Mouse (Mus musculus): ENCODE data around the gene Iqcc.

Iqcc gene

DNA sequence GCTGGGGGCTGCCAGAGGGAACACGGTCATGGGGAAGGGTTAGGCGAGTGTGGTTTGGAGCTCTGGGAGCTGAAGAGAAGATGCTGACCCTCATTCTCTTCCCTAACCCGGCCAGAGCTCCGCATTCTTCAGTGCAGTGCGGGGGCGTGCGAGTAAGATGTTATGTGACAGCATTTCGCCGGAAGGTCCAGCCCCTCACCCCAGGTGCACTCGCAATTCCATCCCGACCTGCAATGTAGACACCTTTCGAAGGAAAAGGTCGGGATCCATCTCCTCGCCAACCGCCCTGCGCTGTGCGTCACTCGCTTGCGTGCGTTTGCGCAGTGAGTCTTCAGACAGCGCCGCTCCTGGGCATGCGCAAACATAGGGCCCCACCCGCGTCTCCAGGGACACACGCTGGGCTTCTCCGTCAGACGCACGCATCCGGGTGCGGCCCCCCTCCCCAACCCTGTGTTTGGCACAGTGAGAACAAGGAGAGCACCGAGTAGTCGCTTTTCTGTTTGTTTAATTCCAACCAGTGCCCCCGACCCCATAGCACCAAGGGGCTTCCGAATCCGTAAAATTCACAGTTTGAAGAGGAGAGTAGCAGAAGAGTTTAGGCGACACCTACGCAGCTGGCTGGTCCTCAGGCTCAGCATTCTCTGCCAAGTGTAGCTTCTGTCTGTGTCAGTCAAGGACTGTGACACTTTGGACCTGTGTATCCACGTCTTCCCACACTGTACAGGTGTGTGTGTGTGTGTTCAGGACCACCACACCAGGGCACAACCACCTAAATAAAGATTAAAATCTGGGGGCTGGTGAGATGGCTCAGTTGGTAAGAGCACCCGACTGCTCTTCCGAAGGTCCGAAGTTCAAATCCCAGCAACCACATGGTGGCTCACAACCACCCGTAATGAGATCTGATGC is at the start of gene Iqcc:
Gene Iqcc (minus strand): TSS at position 314 of the 906 bp plus-strand sequence.
- in situ Hi-C loops (cut with MboI) = no loop called here

GRCm38 (mm10) chr4:129662255-129662813 is 43.4 kb upstream of the Iqcc start:
- in situ Hi-C loops (cut with MboI) = no loop called here

DNA sequence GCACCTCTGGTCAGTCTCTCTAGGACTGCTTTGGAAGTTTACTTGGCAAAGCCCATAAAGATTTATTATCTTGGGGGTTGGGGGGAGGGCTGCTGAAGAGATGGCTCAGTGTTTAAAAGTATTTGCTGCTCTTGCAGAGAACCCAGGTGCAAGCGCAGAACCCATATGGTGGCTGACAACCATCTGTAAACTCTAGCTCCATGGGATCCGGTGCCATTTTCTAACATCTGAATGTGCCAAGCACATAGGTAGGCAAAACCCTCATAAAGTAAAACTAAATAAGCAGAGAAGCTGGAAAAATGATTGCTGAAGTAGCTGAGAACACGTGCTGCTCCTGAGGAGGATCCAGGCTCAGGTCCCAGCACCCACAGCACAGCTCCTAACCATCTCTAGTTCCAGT is 42.7 kb upstream of the Iqcc start:
- in situ Hi-C loops (cut with MboI) = no loop called here

DNA sequence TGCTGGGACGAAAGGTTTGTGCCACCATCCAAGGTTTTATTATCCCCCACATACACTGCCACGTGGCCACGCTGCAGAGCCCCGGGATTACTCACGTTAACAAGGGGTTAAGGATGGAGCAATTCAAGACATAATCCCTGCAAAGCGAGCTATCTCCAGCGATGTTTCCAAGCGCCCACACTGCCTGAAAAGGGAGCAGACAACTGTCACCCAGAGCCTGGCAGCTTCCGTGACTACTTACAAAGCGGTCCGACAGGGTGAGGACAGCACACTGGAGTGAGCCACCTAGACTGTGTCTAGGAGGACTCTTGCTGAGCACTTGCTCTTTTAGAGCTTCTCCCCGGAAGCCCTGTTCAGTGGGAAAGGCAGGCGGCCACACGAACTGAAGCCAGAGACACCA is 35.9 kb upstream of the Iqcc start:
- in situ Hi-C loops (cut with MboI) = no loop called here

DNA sequence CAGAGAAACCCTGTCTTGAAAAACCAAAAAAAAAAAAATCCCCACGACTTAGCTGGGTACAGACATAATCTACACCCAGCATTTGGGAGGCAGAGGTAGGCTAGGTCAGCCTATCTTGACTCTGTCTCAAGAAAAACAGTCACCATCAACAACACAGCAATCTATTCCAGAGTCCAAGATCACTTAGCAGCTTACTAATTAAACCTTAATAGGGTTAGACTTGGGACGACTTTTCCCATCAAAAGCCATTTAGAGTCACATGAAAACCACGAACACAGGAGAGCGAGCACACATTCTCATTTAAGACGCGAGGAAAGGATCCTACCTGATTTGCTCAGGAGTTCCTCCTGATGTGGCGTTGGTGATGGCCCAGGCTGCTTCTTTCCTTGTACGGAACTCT is 31.5 kb upstream of the Iqcc start:
- in situ Hi-C loops (cut with MboI) = no loop called here

DNA sequence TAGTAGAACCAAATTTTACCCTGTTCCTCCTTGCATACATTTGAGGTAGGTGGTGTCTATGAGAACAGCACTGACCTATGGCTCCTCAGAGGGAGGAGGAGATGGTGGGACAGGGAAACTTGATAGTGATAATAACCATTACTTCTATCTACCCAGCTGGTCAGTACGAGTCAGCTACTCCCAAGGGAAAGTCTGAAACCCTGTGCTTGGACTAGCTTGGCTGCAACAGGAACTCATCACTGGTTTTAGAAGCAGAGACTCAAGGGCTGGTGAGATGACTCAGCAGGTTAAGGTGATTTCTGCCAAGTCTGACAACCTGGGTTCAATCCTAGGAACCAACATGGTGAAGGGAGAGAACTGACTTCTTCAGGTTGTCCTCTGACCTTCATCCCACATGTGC is 29.8 kb upstream of the Iqcc start:
- in situ Hi-C loops (cut with MboI) = no loop called here

DNA sequence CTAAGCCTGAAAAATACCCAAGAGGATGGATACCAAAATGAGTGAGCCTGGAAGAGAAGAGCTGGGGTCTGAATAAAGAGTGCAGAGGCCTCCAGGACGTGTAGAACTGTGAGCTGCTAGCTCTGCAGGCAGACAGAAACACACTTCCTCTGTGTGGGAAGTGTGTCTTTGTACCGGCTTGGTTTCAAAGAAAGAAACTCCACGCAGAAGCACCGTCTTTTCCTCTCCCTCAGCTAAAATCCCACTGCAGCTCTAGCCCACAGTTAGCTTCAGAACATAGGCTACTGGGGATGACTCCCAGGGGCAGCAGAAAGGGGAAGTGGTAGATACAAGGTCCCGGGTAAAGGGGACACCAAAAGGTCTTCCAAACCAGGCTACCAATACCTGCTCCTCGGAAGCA is 26.3 kb upstream of the Iqcc start:
- in situ Hi-C loops (cut with MboI) = no loop called here

GRCm38 (mm10) chr4:129641756-129642155 is 22.9 kb upstream of the Iqcc start:
- in situ Hi-C loops (cut with MboI) = no loop called here

- in situ Hi-C loops (cut with MboI) = no loop called here
These were observed 22.0 kb upstream of the Iqcc start, which contains the start of gene Txlna for GRCm38 (mm10) chr4:129640638-129641467. Txlna (minus strand) TSS chr4:129641065.

DNA sequence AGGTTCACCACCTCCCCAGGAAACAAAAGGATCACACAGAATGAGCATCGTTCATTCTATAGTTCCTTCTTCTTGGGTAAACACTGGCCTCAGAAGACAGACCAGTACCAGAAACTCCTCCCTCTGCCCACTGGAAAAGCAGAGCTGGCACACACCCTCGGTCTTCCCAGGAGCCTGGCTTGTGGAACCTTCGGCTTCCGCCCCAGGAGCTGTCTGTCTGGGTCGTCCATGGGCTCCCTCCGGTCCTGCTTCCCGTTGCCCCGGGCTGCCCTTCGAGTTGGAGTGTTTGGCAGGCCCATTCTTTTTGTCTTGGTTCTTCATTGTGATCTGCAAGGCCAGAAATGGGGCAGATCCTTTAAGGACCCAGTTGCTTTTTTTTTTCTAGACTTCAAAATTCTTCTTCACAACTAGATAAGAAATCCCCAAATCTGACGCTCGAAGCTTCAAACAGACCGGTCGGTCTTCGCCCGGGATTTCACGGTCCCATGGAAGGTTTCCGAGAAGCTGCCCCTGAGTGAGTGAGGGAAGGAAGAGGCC is 21.3 kb upstream of the Iqcc start:
- in situ Hi-C loops (cut with MboI) = no loop called here

- in situ Hi-C loops (cut with MboI) = no loop called here
These were observed 20.3 kb upstream of the Iqcc start for GRCm38 (mm10) chr4:129639221-129639620.

- in situ Hi-C loops (cut with MboI) = no loop called here
These were observed 15.0 kb upstream of the Iqcc start for GRCm38 (mm10) chr4:129633852-129634251.

DNA sequence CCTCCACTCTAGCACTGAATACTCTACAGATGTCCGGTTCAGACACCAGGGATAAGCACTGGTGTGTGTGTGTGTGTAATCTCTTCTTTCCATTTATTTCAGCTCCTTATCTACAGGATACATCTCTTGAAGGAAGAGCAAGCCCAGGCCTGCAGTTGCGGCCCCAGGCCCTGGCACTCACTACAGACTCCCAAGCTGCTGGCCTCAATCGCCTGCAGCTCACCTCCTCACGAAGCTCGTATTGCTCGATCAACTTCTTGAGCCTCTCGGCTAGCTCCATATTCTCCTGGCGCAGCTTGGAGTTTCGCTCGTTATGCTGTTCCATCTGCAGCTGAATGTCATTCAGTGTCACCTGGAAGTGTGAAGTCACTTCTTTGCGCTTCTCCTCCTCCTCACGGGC is 13.0 kb upstream of the Iqcc start:
- in situ Hi-C loops (cut with MboI) = no loop called here

DNA sequence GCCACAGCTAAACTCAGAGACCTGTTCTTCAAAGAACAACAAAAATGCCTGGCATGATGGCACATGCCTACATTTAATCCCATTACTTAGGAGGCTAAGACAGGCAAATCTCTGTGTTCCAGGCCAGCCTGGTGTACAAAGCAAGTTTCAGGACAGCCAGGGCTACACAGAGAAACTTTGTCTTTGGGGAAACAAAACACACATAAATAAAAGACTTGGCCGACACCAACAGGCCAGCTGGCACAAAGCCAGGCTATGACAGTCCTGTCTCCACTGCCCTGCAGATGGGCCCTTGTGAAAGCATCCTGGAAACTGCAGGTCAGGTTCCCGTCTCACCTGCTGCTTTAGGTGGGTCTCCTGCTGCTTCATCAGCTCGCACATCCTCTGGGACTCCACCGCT is 12.0 kb upstream of the Iqcc start:
- in situ Hi-C loops (cut with MboI) = no loop called here

DNA sequence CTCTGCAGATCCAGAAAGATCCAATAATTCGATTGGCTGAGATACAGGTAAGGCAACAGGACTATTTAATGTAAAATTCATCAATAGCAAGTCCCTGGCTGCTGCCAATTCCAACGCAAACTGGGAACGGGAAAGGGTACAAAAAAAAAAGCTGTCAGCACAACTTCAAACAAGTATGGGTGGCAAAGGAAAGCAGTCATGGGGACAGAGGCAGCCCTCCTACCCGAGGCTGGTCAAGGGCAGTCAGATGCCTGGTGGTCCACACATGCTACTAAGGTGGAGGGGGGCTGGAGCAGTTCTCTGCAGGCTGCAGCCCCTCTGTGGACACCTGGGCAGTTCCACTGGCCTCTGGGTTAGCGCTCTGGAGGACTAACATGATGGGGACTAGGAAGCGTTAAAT is 7.1 kb upstream of the Iqcc start:
- in situ Hi-C loops (cut with MboI) = no loop called here

GRCm38 (mm10) chr4:129625496-129625895 is 6.6 kb upstream of the Iqcc start:
- in situ Hi-C loops (cut with MboI) = no loop called here

DNA sequence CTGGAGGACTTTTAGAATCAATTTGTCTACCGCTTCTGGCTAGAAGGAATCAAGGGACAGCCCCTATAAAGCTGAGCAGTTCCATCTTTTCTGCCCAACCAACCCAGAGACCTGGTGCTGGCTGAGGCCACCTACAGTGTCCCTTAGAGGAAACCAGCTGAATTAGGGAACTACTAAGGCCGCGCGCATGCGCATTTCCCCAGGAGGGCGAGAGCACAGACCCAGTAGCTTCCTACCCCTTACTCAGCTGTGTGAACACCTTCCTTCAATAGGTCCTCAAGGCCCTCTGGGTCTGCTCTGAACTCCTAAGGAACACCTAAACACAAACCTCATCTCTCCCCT is 6.1 kb upstream of the Iqcc start:
- in situ Hi-C loops (cut with MboI) = no loop called here

DNA sequence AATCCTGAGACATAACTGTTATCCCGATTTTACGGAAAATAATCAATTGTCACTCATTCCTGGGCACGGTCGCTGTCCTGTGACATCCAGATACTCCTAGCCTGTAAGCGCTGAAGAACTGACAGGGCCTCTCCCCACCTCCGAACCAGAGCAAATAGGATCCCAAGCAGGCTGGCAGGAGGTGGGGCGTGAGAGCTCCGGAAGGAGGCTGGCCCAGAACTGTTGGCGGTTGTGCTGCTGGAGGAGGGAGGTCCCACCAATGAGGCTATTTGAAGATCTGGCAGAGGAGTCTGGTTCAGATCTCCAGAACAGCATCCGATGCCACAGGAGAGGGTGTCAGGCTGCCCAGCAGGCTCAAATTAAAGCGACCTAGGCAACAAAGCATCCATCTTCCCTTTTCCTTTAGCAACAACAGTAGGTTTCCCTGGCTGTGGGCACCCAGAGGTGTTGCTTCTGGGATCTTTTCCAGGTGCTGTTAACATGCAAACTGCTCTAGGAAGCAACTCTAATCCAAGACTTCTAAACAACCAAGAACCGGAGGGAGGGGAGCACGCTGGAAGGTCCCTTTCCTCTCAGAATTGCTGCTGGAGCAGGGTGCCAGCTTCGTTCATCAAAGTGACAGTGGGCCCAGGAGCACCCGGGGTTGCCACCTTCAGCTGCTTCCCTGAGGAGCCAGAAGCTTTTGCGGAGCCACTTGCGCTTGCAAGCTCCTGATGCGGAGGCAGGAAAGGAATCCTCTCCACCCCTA is 5.6 kb upstream of the Iqcc start:
- in situ Hi-C loops (cut with MboI) = no loop called here

DNA sequence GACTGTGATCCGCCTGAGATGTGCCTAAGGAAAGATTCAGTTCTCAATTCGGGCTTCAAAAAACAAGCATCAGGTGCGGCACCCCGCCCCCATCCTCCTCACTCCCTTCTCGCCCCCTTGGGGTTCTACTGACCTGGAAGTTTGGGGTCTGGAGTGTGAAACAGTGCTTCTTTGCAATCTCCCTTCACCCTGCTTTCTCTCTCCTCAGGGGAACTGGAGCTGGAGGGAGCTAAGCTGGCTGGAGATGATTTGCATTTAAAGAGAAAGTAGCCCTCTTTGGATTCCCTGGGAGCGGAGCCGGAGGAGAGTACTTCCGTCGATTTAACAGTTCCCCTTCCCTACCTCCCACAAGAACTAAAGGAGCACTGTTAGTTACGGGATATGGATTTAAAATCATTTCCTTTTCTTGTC is 4.8 kb upstream of the Iqcc start, which contains the start of gene Ccdc28b:
Gene Ccdc28b (minus strand): TSS at position 267 of the 411 bp plus-strand sequence.
- in situ Hi-C loops (cut with MboI) = no loop called here

GRCm38 (mm10) chr4:129622803-129623535 is 4.1 kb upstream of the Iqcc start:
- in situ Hi-C loops (cut with MboI) = no loop called here

All from mature B cell (primary cell).